ENCODE assay signal across 23 mouse cellular contexts in the genomic region with DNA sequence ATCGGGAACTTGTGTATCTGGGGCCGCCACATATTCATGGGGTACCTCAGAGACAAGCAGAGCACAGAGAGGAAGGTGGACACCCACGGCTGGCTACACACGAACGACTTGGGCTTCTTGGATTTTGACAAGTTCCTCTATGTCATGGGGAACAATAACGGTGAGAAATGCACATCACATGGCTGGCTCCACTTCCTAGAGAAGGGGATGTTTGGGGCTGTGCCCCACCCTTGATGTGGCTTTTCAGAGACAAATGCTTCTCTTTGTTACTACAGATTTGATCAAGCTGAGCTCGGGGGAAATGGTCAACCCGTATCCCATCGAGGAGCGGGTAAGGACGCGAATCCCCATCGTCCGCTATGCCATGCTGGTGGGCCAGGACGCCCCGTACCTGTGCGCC. TPM values are rescaled to one million over a fixed set of nuclear protein-coding genes. Genes with fewer than 3 reads are reported as not detected.
DNase-seq lines count a peak whose midpoint lies in the region; ATAC-seq lines count a peak whose summit lies in the region.
"Had no signal": no experiment of that assay in that cellular context is flagged by ENCODE, and none has a peak within 500 bp of the region (broad histone marks: within the 10 kb centered on the region; RNA-seq: fewer than 3 reads in every experiment).

No protein-coding gene starts in this region.

- intact Hi-C loops in heart, postnatal 25 days (cut with DNase I) = no loop called here

- no peak overlapping the region for H3K4me3 ChIP-seq in heart, embryonic 13.5 days
- H3K4me3 ChIP-seq: embryonic facial prominence, embryonic 10.5 days; midbrain, embryonic 13.5 days had no signal

- no peaks in the 10 kb centered on the region for H3K27me3 ChIP-seq in heart, embryonic 13.5 days (replicated peaks)
- H3K27me3 ChIP-seq in splenic B cell, adult 2 months (ENCODE audit: control insufficient read depth, insufficient read depth, low read length, poor library complexity, severe bottlenecking) = no peaks in the 10 kb centered on the region
- H3K27me3 ChIP-seq: midbrain, embryonic 13.5 days had no signal

- ATAC-seq in heart, embryonic 13.5 days (ENCODE audit: extremely low read depth, insufficient number of reproducible peaks, low FRiP score, low TSS enrichment) = no peak
- peak; percentile 35; the same call in 1 of the 2 replicates for ATAC-seq in common myeloid progenitor, adult 5-6 weeks (replicated peaks; ENCODE audit: low read depth, poor library complexity, severe bottlenecking)
- ATAC-seq: forebrain, embryonic 14.5 days; inflammation-experienced regulatory T-cells, adult 6 months; liver, postnatal 0 days; midbrain, embryonic 13.5 days had no signal

- peaks cover 18% of the 10 kb centered on the region for H3K4me1 ChIP-seq in heart, embryonic 13.5 days
- H3K4me1 ChIP-seq: embryonic facial prominence, embryonic 10.5 days had no signal

- H3K9ac ChIP-seq in heart, embryonic 13.5 days = no peak overlapping the region
- H3K9ac ChIP-seq: liver, postnatal 0 days; midbrain, embryonic 13.5 days had no signal

- no peak for DNase-seq in heart, postnatal 25 days (ENCODE audit: low spot score)
- DNase-seq in thymus, postnatal 14 days = peak; percentile 16
- no peak for DNase-seq in thymus, adult 18-20 months
- peak; percentile 49 for DNase-seq in splenic B cell, adult 2 months (ENCODE audit: low read depth, low spot score)
- DNase-seq in cerebellum, adult 18-20 months = no peak
- no peak for DNase-seq in urinary bladder, postnatal 36 days (ENCODE audit: low spot score in 2 of 2)
- DNase-seq: layer of hippocampus, postnatal 36 days; liver; liver, postnatal 0 days; right cerebral cortex, adult 18-20 months had no signal

- no peak overlapping the region for H3K27ac ChIP-seq in heart, embryonic 13.5 days (replicated peaks)
- H3K27ac ChIP-seq: embryonic facial prominence, embryonic 10.5 days; macrophage; midbrain, embryonic 13.5 days had no signal

- WGBS in heart, embryonic 13.5 days = 87% methylated on average over 17 of the region's 17 CpGs

- H3K4me2 ChIP-seq in heart, embryonic 13.5 days = 0 out of 2 replicates have a peak overlapping the region, but pooled peaks have one; percentile 63
- H3K4me2 ChIP-seq: midbrain, embryonic 13.5 days had no signal

- H3K36me3 ChIP-seq in heart, embryonic 13.5 days = peaks cover 17% of the 10 kb centered on the region
- H3K36me3 ChIP-seq in splenic B cell, adult 2 months (ENCODE audit: control insufficient read depth, insufficient read depth, low read length, poor library complexity, severe bottlenecking) = no peaks in the 10 kb centered on the region

- peaks cover 5% of the 10 kb centered on the region; the same call in 1 of the 2 replicates for H3K9me3 ChIP-seq in heart, embryonic 13.5 days
- H3K9me3 ChIP-seq: midbrain, embryonic 13.5 days had no signal

RNA-seq across cellular contexts. Expression of a gene that starts 9.5 kb away (rescaled TPM):
- 0.24 and 0.37 TPM in 2 replicates for polyA plus RNA-seq in heart, embryonic 13.5 days (2015; fragmentation: Nextera tagmentation; extraction: Ambion mirVana)
- not detected for total RNA-seq in heart, postnatal 25 days (2021)
- total RNA-seq in common myeloid progenitor, adult 5-6 weeks (2017) = 0.05 TPM in 1 of 2 replicates, not detected in the other
- polyA plus RNA-seq: macrophage had no signal

RNA-seq across cellular contexts. Expression of a gene that starts 10.6 kb away (rescaled TPM):
- not detected in 2 replicates for polyA plus RNA-seq in heart, embryonic 13.5 days (2015; fragmentation: Nextera tagmentation; extraction: Ambion mirVana)
- total RNA-seq in heart, postnatal 25 days (2021) = not detected
- total RNA-seq in common myeloid progenitor, adult 5-6 weeks (2017) = not detected in 2 replicates
- total RNA-seq: layer of hippocampus, postnatal 36 days; left cerebral cortex, postnatal 36 days had no signal
- polyA plus RNA-seq: embryonic facial prominence, embryonic 10.5 days; forebrain, embryonic 14.5 days; heart, embryonic 14.5 days; hindbrain, embryonic 11.5 days; inflammation-experienced regulatory T-cells, adult 6 months; kidney, embryonic 14.5 days; large intestine, adult 2 months; liver, postnatal 0 days; macrophage; midbrain, embryonic 13.5 days; neural tube, embryonic 11.5 days had no signal

RNA-seq across cellular contexts. Expression of a gene that starts 50.4 kb away (rescaled TPM):
- polyA plus RNA-seq in heart, embryonic 13.5 days (2015; fragmentation: Nextera tagmentation; extraction: Ambion mirVana) = 32.6 and 34.8 TPM in 2 replicates
- 10 to 100 TPM; 21.6 to 21.8 TPM for total RNA-seq in heart, postnatal 25 days (2021)
- 22.4 and 23.7 TPM in 2 replicates for total RNA-seq in common myeloid progenitor, adult 5-6 weeks (2017)

RNA-seq across cellular contexts. Expression of a gene that starts 54.0 kb away (rescaled TPM):
- polyA plus RNA-seq in heart, embryonic 13.5 days (2015; fragmentation: Nextera tagmentation; extraction: Ambion mirVana) = 4.7 and 4.9 TPM in 2 replicates
- 1 to 10 TPM; 3.2 to 4.6 TPM for total RNA-seq in heart, postnatal 25 days (2021)
- total RNA-seq in common myeloid progenitor, adult 5-6 weeks (2017) = 7.6 and 7.7 TPM in 2 replicates

Comparison
In these comparisons a context has a peak if more than half of its experiments do, and no peak if none do; other contexts are left out.
1. DNase-seq: peak in thymus, postnatal 14 days (single experiment) and splenic B cell, adult 2 months (single experiment); none in heart, postnatal 25 days (single experiment), thymus, adult 18-20 months (0 of 2), cerebellum, adult 18-20 months (0 of 2) and urinary bladder, postnatal 36 days (0 of 2).